Mouse (Mus musculus) liver, embryonic 14.5 days (tissue): Measurements from ENCODE around the gene Spef1. TPM values are rescaled to one million over a fixed set of nuclear protein-coding genes. Genes with fewer than 3 reads are reported as not detected.

Experiments used
- ATAC-seq: fragments of 200-750 bp; cut with Nextera tagmentation; 2 replicates; pipeline ENCODE4 v1.8.0; 2017; ENCODE audit warnings: moderate number of reproducible peaks, mild to moderate bottlenecking, moderate library complexity; ENCODE audit not compliant: insufficient read depth
- DNase-seq, 3 experiments: peaks; one replicate each; pipeline ENCODE4 v3.0.0-alpha.2; 2012 to 2013; ENCODE audit warnings: low read depth in 3 of 3, low spot score in 3 of 3
- H3K27ac ChIP-seq: fragments of 300-500 bp; sonication (generic); 2 replicates; pipeline ENCODE4 v1.5.1; 2014; ENCODE audit warnings: moderate library complexity, mild to moderate bottlenecking, control low read depth, inconsistent platforms
- H3K27me3 ChIP-seq: fragments of 300-500 bp; sonication (generic); 2 replicates; pipeline ENCODE4 v1.6.1; 2014; ENCODE audit warnings: mild to moderate bottlenecking, low read length, moderate library complexity; ENCODE audit not compliant: control insufficient read depth, insufficient read depth
- H3K36me3 ChIP-seq: fragments of 300-500 bp; sonication (generic); replicated peaks from 2 replicates; pipeline ENCODE4 v1.6.1; 2014; ENCODE audit warnings: low read depth; ENCODE audit not compliant: control insufficient read depth, insufficient read depth
- H3K4me1 ChIP-seq, 2 experiments: fragments of 200-500 bp in 1 of 2; fragments of 300-500 bp in 1 of 2; sonication (generic) in 1 of 2; replicated peaks; 2 replicates each; pipeline ENCODE4 v1.6.1; 2012 to 2014; ENCODE audit warnings: antibody characterized with exemption in 1 of 2, inconsistent platforms in 1 of 2, low read length in 1 of 2; ENCODE audit not compliant: control insufficient read depth in 2 of 2, insufficient read depth in 2 of 2
- H3K4me2 ChIP-seq: fragments of 300-500 bp; sonication (generic); 2 replicates; pipeline ENCODE4 v1.6.1; 2014; ENCODE audit warnings: low read depth, mild to moderate bottlenecking, control low read depth, moderate library complexity
- H3K4me3 ChIP-seq, 2 experiments: fragments of 200-500 bp in 1 of 2; fragments of 300-500 bp in 1 of 2; sonication (generic) in 1 of 2; 2 replicates each; pipeline ENCODE4 v1.5.1; 2012 to 2014; ENCODE audit warnings: low read depth in 2 of 2, low read length in 2 of 2, mild to moderate bottlenecking in 2 of 2, control low read depth in 1 of 2, inconsistent platforms in 1 of 2, moderate library complexity in 1 of 2; ENCODE audit not compliant: insufficient read depth in 1 of 2
- H3K9ac ChIP-seq: fragments of 300-500 bp; sonication (generic); replicated peaks from 2 replicates; pipeline ENCODE4 v1.6.1; 2014; ENCODE audit warnings: mild to moderate bottlenecking, control low read depth, moderate library complexity
- H3K9me3 ChIP-seq: fragments of 300-500 bp; sonication (generic); 2 replicates; pipeline ENCODE4 v1.6.1; 2016; ENCODE audit warnings: low read length, mixed read lengths; ENCODE audit not compliant: control insufficient read depth
- CTCF ChIP-seq: IDR thresholded peaks from 2 replicates; pipeline ENCODE4 v1.5.1; 2016; ENCODE audit warnings: antibody characterized with exemption, low read depth, control low read depth
- EP300 ChIP-seq: IDR thresholded peaks from 2 replicates; pipeline ENCODE4 v1.6.1; 2016; ENCODE audit warnings: antibody characterized with exemption, low read depth
- whole genome bisulfite sequencing: fragments of 180-500 bp; shearing (Covaris S2); extraction: QIAGEN DNeasy Blood & Tissue Kit; methylation state at CpG from one replicate; pipeline ENCODE4 v1.1.7; 2014; ENCODE audit not compliant: insufficient replicate concordance; 5-methylcytosine and 5-hydroxymethylcytosine counted together
- polyA plus RNA-seq, 2 experiments: library from polyadenylated mRNA; depleted of rRNA in 1 of 2; stranded (reverse) in 1 of 2; unstranded in 1 of 2; fragments of >200 nt; fragmentation: Nextera tagmentation in 1 of 2; extraction: Ambion mirVana in 1 of 2; gene quantifications; 2 replicates each; pipeline versions ENCODE4 v1.2.1 to v1.2.3; 2012 to 2014

The Spef1 gene
- polyA plus RNA-seq, 2 experiments: 1.3 to 2.2 TPM

DNA sequence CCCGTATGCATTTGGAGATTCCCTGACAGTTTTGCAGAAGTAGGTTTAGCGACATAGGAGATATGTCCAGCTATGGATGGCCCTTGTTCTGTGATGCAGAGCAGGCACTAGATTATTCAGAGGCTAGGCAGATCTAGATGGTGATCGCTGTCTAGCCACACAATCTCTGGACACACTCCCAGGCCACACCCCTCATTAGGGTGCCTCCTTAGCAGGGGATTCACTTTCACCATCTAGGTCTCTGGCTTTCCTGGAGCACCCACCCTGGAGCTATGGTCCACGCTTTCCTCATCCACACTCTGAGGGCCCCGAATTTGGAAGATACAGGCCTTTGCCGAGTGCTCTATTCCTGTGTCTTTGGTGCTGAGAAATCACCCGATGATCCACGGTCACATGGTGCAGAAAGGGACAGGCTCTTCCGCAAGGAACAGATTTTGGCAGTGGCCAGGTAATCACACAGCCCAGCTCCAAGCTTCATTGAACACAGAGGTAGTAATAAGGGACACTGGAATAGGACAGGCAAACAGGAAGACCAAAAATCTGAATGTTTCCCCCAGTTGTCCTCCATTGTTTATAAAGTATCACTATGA, 24.0 kb upstream of the Spef1 start:
- peak overlapping the region; percentile 91 for H3K27ac ChIP-seq
- H3K4me2 ChIP-seq: peak overlapping the region; percentile 89
- H3K9me3 ChIP-seq: no peaks in the 10 kb centered on the region
- H3K4me1 ChIP-seq: peaks cover 81 to 83% of the 10 kb centered on the region in 2 experiments
- no peaks in the 10 kb centered on the region for H3K27me3 ChIP-seq
- WGBS: 53% methylated on average over 9 of the region's 9 CpGs
- no peak for TF ChIP-seq CTCF
- no peak for TF ChIP-seq EP300
- H3K4me3 ChIP-seq: peak overlapping the region; percentile 68 to 87
- DNase-seq (no peak), ATAC-seq (no peak)
- H3K9ac ChIP-seq: peak overlapping the region; percentile 85
- H3K36me3 ChIP-seq: peaks cover 4% of the 10 kb centered on the region; the same call in 1 of the 2 replicates

DNA sequence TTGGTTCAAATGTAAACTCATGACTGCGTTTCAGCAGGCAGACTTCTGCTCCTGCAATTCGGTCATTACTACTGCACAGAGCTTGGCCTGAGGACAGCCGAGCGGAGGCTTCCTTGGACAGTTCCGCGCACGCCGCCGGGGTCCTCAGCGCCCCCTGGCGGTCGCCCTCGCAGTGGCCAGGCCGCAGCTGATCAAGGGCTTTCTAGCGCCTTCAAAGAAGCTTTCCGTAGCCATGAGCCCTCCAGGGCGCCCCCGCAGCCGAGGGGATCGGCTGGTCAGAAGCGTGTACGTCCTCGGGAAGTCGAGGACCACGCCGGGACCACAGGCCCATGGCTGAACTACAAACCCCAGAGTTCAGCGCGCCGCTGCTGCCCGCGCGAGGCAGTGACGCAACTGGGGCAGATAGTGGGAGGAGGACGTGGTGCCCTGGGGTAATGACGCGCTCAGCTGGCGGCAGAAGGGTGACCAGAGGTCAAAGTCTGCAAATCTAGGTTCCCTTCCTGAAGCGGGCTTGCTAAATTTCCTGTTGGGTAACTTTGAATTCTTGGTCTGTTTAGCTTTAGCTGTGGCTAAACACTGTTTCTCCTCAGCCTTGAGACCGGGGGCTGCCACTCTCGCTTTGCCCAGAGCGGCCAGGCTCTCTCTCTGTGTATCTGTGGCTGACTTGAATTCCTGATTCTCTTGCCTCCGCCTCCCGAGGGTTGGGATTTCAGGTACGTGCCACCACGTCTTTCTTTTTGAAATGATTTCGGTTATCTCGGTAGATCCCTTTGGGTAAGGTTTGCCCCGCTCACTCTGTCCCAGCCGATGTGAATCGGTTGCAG, 23.1 kb upstream of the Spef1 start:
- Histone ChIP-seq H3K9me3 (no peaks in the 10 kb centered on the region), H3K9ac (peak overlapping the region; percentile 85), H3K4me1 (peaks cover 83 to 86% of the 10 kb centered on the region in 2 experiments), H3K4me2 (peak overlapping the region; percentile 89), H3K27me3 (no peaks in the 10 kb centered on the region), H3K27ac (peak overlapping the region; percentile 91), H3K36me3 (peaks cover 4% of the 10 kb centered on the region; the same call in 1 of the 2 replicates), H3K4me3 (peak overlapping the region; percentile 68 to 87)
- WGBS: 1% methylated on average over 50 of the region's 50 CpGs
- TF ChIP-seq EP300 (no peak), CTCF (peak; percentile 99)
- ATAC-seq (peak; percentile 79), DNase-seq (peak; percentile 87 to 88 (median 88))

DNA sequence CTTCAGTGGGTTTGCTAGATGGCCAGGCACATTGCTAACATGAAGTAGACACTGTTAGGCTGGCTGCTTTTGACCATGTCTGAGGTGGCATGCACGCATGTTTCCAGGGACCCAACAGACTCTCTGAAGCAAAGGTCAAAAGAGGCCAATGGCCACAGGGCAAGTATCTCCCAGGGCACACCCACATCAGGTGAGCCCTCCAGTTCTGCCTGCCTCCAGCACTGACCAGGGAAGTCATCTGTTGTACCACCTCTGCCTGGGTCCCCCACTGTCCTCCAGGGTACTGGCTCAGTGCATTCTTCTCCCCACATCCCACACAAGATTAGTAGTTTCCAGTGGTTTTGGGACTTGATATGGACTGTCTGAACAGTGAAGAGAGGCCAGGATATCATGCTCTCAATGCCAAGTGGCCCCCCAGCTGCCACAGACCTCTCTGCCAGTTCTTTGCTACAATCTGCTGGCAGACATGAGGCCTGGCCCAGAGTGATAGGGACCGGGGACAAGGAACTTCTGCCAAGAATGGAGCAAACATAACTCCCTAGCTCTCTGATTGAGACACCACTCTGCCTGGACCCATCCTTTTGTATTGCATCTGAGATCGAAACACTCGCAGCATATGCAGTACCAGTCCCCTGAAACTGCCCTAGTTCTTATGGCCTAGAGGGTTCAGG, 22.2 kb upstream of the Spef1 start:
- WGBS: 59% methylated on average over 4 of the region's 4 CpGs
- no peak for DNase-seq
- Histone ChIP-seq H3K4me1 (peaks cover 85 to 86% of the 10 kb centered on the region in 2 experiments), H3K27me3 (no peaks in the 10 kb centered on the region), H3K36me3 (peaks cover 4% of the 10 kb centered on the region; the same call in 1 of the 2 replicates), H3K9me3 (no peaks in the 10 kb centered on the region), H3K27ac (peak overlapping the region; percentile 91), H3K9ac (peak overlapping the region; percentile 85), H3K4me3 (peak overlapping the region in 1 of 2 experiments; percentile 87; a peak in 2 of 4 replicates), H3K4me2 (peak overlapping the region; percentile 89)
- TF ChIP-seq CTCF (no peak; the same call in 1 of the 2 replicates), EP300 (peak; percentile 74)
- ATAC-seq: 0 out of 2 replicates have a peak, but pooled peaks have one; percentile 2

DNA sequence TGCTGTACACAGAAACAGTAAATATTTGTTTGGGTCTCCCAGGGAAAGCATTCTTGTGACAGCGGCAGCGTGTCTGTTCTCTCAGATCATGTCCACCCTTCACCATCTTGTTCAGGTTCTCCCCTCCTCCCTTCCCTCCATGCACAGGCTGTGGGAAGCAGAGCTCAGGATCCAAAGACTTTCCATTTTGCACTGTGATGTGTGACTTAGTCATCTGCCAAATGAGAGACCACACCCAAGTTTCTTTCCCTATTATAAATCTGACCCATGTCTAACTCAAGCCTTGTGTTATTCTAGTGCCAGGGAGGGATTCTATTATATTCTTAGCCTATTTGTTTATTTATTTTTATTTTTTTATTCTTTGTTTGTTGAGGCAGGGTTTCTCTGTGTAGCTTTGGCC, 21.3 kb upstream of the Spef1 start:
- H3K9me3 ChIP-seq: no peaks in the 10 kb centered on the region
- TF ChIP-seq CTCF: no peak
- no peak for TF ChIP-seq EP300
- no peaks in the 10 kb centered on the region for H3K27me3 ChIP-seq
- WGBS: 89% methylated on average over 2 of the region's 2 CpGs
- H3K36me3 ChIP-seq: peaks cover 4% of the 10 kb centered on the region; the same call in 1 of the 2 replicates
- DNase-seq (no peak), ATAC-seq (no peak)
- H3K9ac ChIP-seq: no peak overlapping the region
- H3K4me2 ChIP-seq: no peak overlapping the region
- H3K4me3 ChIP-seq: no peak overlapping the region
- H3K4me1 ChIP-seq: peaks cover 86 to 87% of the 10 kb centered on the region in 2 experiments
- peak overlapping the region; percentile 91 for H3K27ac ChIP-seq
